Mouse (Mus musculus): ENCODE measurements at regions not wholly inside any gene's neighbourhood (a gene's known extent, or its start where the extent isn't known, plus 50 kb on each side); places are given as distances from the start of the nearest gene placed in this dataset.
A peak's percentile ranks its signal among the peaks of the same experiment; 100 is the strongest.

GRCm38 (mm10) chr13:64007688-64008087 lies 81.3 kb downstream of the Hsd17b3 start:
- H3K4me1 ChIP-seq (replicated peaks), result peaks cover 6% of the 10 kb centered on the region
- WGBS, result 59% methylated on average over 2 of the region's 2 CpGs

DNA sequence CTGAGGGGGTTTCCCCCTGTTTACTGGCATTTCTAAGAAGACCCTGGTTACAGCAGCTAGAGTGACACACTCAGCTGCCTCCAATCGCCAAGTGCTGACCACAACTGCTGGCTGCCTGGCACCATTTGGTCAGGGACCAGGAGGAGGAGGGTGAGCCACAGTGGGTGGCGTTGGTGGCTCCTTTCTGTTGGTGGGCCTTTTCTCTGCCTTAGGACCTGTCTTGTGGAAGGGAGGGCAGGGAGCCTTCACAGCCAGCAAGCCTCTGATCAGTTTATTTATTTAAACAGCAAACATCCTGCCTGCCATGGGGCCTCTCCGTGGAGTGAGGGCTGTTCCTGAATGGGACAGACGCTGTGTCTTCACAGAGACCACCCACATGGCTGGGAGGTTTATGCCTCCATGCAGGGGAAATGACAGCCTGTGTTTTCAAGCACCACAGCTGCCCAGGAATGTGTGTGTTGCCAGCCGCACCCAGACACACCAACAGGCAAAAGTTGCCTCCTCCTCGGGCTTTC lies 86.0 kb downstream of the Hsd17b3 start:
- Histone ChIP-seq H3K4me3 (no peak overlapping the region), H3K27me3 (replicated peaks) (no peaks in the 10 kb centered on the region), H3K27ac (ENCODE audit: poor library complexity, severe bottlenecking) (no peak overlapping the region), H3K4me2 (no peak overlapping the region), H3K9ac (no peak overlapping the region), H3K4me1 (replicated peaks) (peaks cover 9% of the 10 kb centered on the region), H3K9me3 (replicated peaks) (no peaks in the 10 kb centered on the region), H3K36me3 (no peaks in the 10 kb centered on the region)
- no peak for ATAC-seq (ENCODE audit: insufficient number of reproducible peaks, low FRiP score)
- 7% methylated on average over 6 of the region's 6 CpGs for WGBS

More at GRCm38 (mm10) chr13:64007688-64008087, 81.3 kb downstream of the Hsd17b3 start:
- Histone ChIP-seq H3K4me3 (no peak overlapping the region), H3K36me3 (no peaks in the 10 kb centered on the region), H3K27ac (ENCODE audit: poor library complexity, severe bottlenecking) (no peak overlapping the region), H3K4me2 (no peak overlapping the region), H3K9ac (no peak overlapping the region), H3K27me3 (replicated peaks) (no peaks in the 10 kb centered on the region), H3K9me3 (replicated peaks) (no peaks in the 10 kb centered on the region)
- ATAC-seq (ENCODE audit: insufficient number of reproducible peaks, low FRiP score), result no peak

DNA sequence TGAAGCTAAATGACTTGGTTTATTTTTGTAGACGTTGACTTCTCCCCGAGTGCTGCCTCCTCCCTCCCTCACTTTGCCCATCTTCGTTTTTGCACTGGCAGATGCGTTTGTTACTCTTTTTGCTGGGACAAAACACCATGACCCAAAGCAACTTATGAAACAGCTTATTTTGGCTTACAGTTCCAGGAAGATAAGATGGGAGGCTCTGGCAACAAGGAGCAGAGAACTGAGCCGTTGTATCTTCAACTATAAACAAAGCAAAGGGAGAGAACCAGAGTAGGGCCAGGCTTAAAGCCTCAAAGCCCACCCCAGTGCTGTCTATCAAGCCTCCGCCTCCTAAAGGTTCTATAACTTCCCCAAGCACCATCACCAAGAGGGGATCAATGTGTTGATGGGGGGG lies 88.7 kb downstream of the Hsd17b3 start:
- Histone ChIP-seq H3K4me1 (replicated peaks) (peaks cover 9% of the 10 kb centered on the region), H3K9ac (no peak overlapping the region), H3K4me3 (no peak overlapping the region), H3K36me3 (no peaks in the 10 kb centered on the region), H3K9me3 (replicated peaks) (no peaks in the 10 kb centered on the region), H3K27ac (ENCODE audit: poor library complexity, severe bottlenecking) (no peak overlapping the region), H3K4me2 (no peak overlapping the region), H3K27me3 (replicated peaks) (no peaks in the 10 kb centered on the region)
- WGBS, result 40% methylated on average over 6 of the region's 6 CpGs
- ATAC-seq (ENCODE audit: insufficient number of reproducible peaks, low FRiP score), result no peak

DNA sequence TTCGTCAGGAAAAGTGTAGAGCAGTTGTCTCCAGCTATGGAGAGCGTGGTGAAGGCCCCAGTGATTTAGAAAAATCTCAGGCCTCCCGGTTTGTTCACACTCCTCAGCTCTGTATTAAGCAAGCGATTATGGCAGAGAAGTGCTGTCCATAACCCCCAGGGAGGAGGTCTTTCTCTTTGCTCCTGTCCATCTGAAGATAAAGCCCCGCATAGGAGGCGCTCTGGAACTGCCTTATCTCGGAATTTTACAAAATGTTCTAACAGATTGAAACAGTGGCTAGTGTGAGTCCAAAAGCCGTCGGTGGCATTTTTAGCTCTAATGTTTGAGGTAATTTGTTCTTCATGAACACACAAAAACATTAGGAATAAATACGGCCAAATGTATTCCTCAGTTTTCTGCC lies 90.4 kb downstream of the Hsd17b3 start:
- H3K9me3 ChIP-seq (replicated peaks), result no peaks in the 10 kb centered on the region
- H3K9ac ChIP-seq, result no peak overlapping the region
- H3K36me3 ChIP-seq, result no peaks in the 10 kb centered on the region
- no peak overlapping the region for H3K27ac ChIP-seq (ENCODE audit: poor library complexity, severe bottlenecking)
- ATAC-seq (ENCODE audit: insufficient number of reproducible peaks, low FRiP score), result no peak
- no peak overlapping the region for H3K4me3 ChIP-seq
- peaks cover 9% of the 10 kb centered on the region for H3K4me1 ChIP-seq (replicated peaks)
- 34% methylated on average over 10 of the region's 10 CpGs for WGBS
- H3K27me3 ChIP-seq (replicated peaks), result no peaks in the 10 kb centered on the region
- H3K4me2 ChIP-seq, result no peak overlapping the region

GRCm38 (mm10) chr13:63993857-63994477 lies 95.1 kb downstream of the Hsd17b3 start:
- Histone ChIP-seq H3K9me3 (replicated peaks) (no peaks in the 10 kb centered on the region), H3K9ac (no peak overlapping the region), H3K4me2 (no peak overlapping the region), H3K4me3 (no peak overlapping the region), H3K4me1 (replicated peaks) (0 out of 2 replicates have a peak, but pooled peaks cover 12% of the 10 kb centered on the region), H3K27me3 (replicated peaks) (no peaks in the 10 kb centered on the region), H3K36me3 (no peaks in the 10 kb centered on the region), H3K27ac (ENCODE audit: poor library complexity, severe bottlenecking) (no peak overlapping the region)
- WGBS, result 75% methylated on average over 12 of the region's 12 CpGs
- no peak for ATAC-seq (ENCODE audit: insufficient number of reproducible peaks, low FRiP score)

- Histone ChIP-seq H3K36me3 (no peaks in the 10 kb centered on the region), H3K9ac (no peak overlapping the region), H3K27ac (ENCODE audit: poor library complexity, severe bottlenecking) (no peak overlapping the region), H3K4me1 (replicated peaks) (0 out of 2 replicates have a peak, but pooled peaks cover 11% of the 10 kb centered on the region), H3K4me3 (no peak overlapping the region), H3K4me2 (no peak overlapping the region), H3K27me3 (replicated peaks) (no peaks in the 10 kb centered on the region), H3K9me3 (replicated peaks) (no peaks in the 10 kb centered on the region)
- 50% methylated on average over 1 of the region's 1 CpGs for WGBS
- ATAC-seq (ENCODE audit: insufficient number of reproducible peaks, low FRiP score), result no peak
Measured at GRCm38 (mm10) chr13:63992989-63993388, 96.0 kb downstream of the Hsd17b3 start.

GRCm38 (mm10) chr13:63990480-63990958 lies 98.5 kb downstream of the Hsd17b3 start:
- no peak overlapping the region for H3K4me3 ChIP-seq
- H3K27ac ChIP-seq (ENCODE audit: poor library complexity, severe bottlenecking), result no peak overlapping the region
- WGBS, result 28% methylated on average over 8 of the region's 8 CpGs
- H3K4me2 ChIP-seq, result peak overlapping the region; percentile 35; the same call in 1 of the 2 replicates
- no peak; the same call in 1 of the 2 replicates for ATAC-seq (ENCODE audit: insufficient number of reproducible peaks, low FRiP score)
- H3K4me1 ChIP-seq (replicated peaks), result peaks cover 26% of the 10 kb centered on the region
- no peaks in the 10 kb centered on the region for H3K27me3 ChIP-seq (replicated peaks)
- H3K9ac ChIP-seq, result no peak overlapping the region
- no peaks in the 10 kb centered on the region for H3K36me3 ChIP-seq
- H3K9me3 ChIP-seq (replicated peaks), result no peaks in the 10 kb centered on the region

- WGBS, result 39% methylated on average over 2 of the region's 2 CpGs
- Histone ChIP-seq H3K27ac (ENCODE audit: poor library complexity, severe bottlenecking) (no peak overlapping the region), H3K9me3 (replicated peaks) (no peaks in the 10 kb centered on the region), H3K36me3 (no peaks in the 10 kb centered on the region), H3K4me3 (no peak overlapping the region), H3K4me1 (replicated peaks) (peaks cover 32% of the 10 kb centered on the region), H3K27me3 (replicated peaks) (no peaks in the 10 kb centered on the region), H3K4me2 (no peak overlapping the region), H3K9ac (no peak overlapping the region)
- ATAC-seq (ENCODE audit: insufficient number of reproducible peaks, low FRiP score), result peak; percentile 33; the same call in 1 of the 2 replicates
Measured at GRCm38 (mm10) chr13:63989769-63990168, 99.3 kb downstream of the Hsd17b3 start.

DNA sequence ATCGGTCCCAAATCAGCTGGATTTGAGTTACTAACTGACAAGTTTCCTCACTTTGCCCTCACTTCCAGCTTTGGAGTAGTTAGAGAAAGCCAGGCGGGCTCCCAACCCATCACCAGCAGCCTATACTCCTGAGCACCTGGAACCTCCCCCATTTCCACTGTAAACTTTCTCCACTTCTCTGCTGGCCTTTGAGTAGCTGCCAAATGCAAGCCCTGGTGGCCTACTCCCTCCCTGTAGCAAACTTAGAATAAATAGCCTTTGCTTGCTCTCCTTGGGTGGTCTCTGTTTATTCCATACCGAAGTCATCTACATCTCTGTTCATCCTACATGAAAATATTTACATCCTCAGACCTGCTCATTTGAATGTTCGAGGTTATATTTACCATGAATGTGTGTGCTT lies 100.8 kb downstream of the Hsd17b3 start:
- ATAC-seq (ENCODE audit: insufficient number of reproducible peaks, low FRiP score), result no peak
- Histone ChIP-seq H3K27ac (ENCODE audit: poor library complexity, severe bottlenecking) (no peak overlapping the region), H3K27me3 (replicated peaks) (no peaks in the 10 kb centered on the region), H3K4me1 (replicated peaks) (peaks cover 39% of the 10 kb centered on the region), H3K9me3 (replicated peaks) (no peaks in the 10 kb centered on the region), H3K4me2 (no peak overlapping the region), H3K4me3 (no peak overlapping the region), H3K9ac (no peak overlapping the region), H3K36me3 (no peaks in the 10 kb centered on the region)
- 68% methylated on average over 4 of the region's 4 CpGs for WGBS

- 58% methylated on average over 5 of the region's 5 CpGs for WGBS
Measured at GRCm38 (mm10) chr13:63986681-63987080, 102.3 kb downstream of the Hsd17b3 start.

DNA sequence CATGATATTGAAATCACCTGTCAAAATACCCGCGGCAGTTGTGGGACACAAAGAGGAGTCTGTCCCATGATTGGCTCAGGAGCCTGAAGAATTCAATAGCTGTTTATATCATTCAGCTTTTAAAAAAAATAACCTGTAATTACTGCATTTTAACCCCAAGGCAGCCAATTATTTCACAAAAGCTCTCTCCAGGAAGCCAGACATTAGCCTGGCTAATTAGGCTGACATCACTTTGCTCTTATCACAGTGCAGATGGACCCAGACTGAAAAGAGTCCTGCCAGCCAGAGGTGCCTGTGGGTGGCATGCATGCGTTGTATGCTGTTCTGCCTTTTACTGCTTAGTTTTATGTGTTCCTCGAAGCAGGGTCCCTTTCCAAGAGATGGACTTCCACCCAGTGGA lies 103.4 kb downstream of the Hsd17b3 start:
- Histone ChIP-seq H3K4me2 (no peak overlapping the region), H3K27me3 (replicated peaks) (no peaks in the 10 kb centered on the region), H3K9ac (no peak overlapping the region), H3K4me1 (replicated peaks) (peaks cover 39% of the 10 kb centered on the region), H3K9me3 (replicated peaks) (no peaks in the 10 kb centered on the region), H3K36me3 (no peaks in the 10 kb centered on the region), H3K4me3 (no peak overlapping the region), H3K27ac (ENCODE audit: poor library complexity, severe bottlenecking) (no peak overlapping the region)
- no peak for ATAC-seq (ENCODE audit: insufficient number of reproducible peaks, low FRiP score)
- WGBS, result 23% methylated on average over 4 of the region's 4 CpGs

More at GRCm38 (mm10) chr13:63986681-63987080, 102.3 kb downstream of the Hsd17b3 start:
- ATAC-seq (ENCODE audit: insufficient number of reproducible peaks, low FRiP score), result no peak
- no peak overlapping the region for H3K4me3 ChIP-seq
- peaks cover 39% of the 10 kb centered on the region for H3K4me1 ChIP-seq (replicated peaks)
- H3K27ac ChIP-seq (ENCODE audit: poor library complexity, severe bottlenecking), result no peak overlapping the region
- H3K27me3 ChIP-seq (replicated peaks), result no peaks in the 10 kb centered on the region
- H3K4me2 ChIP-seq, result no peak overlapping the region
- H3K36me3 ChIP-seq, result no peaks in the 10 kb centered on the region
- H3K9me3 ChIP-seq (replicated peaks), result no peaks in the 10 kb centered on the region
- H3K9ac ChIP-seq, result no peak overlapping the region

DNA sequence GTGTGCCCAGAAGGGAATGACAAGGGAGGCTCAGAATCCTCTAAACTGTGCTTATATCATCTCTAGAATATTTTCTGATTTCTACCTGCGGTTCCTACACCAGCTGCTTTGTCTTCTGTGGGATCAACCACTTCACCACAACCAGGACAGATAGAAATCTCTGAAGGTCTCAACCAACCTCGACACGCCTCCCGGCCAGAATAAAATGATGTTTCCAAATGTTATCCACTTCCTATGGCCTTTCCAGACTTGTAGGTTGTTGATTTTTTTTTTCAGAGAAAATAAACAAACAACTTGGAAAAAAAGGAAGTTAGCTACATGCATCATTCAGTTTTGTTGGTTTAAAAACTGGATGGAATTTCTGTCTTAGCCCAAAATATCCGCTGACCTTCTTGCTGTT lies 103.9 kb downstream of the Hsd17b3 start:
- 66% methylated on average over 5 of the region's 5 CpGs for WGBS
- Histone ChIP-seq H3K36me3 (no peaks in the 10 kb centered on the region), H3K27ac (ENCODE audit: poor library complexity, severe bottlenecking) (no peak overlapping the region), H3K27me3 (replicated peaks) (no peaks in the 10 kb centered on the region), H3K4me3 (no peak overlapping the region), H3K9me3 (replicated peaks) (no peaks in the 10 kb centered on the region), H3K9ac (no peak overlapping the region), H3K4me1 (replicated peaks) (peaks cover 41% of the 10 kb centered on the region), H3K4me2 (no peak overlapping the region)
- no peak for ATAC-seq (ENCODE audit: insufficient number of reproducible peaks, low FRiP score)
